ENCODE assay signal across 25 mouse cellular contexts in genomic region chr13:38359045-38359444, GRCm38 (mm10). TPM values are rescaled to one million over a fixed set of nuclear protein-coding genes. Genes with fewer than 3 reads are reported as not detected.
A peak's percentile ranks its signal among the peaks of the same experiment; 100 is the strongest.
DNase-seq lines count a peak whose midpoint lies in the region; ATAC-seq lines count a peak whose summit lies in the region.
"Had no signal": no experiment of that assay in that cellular context is flagged by ENCODE, and none has a peak within 500 bp of the region (broad histone marks: within the 10 kb centered on the region; RNA-seq: fewer than 3 reads in every experiment).

No protein-coding gene starts in this region.

- ATAC-seq in embryonic facial prominence, embryonic 12.5 days (ENCODE audit: insufficient number of reproducible peaks, insufficient read depth, low FRiP score, low TSS enrichment), result no peak
- ATAC-seq in lung, embryonic 15.5 days (ENCODE audit: borderline replicate concordance, extremely low read depth, low FRiP score, low TSS enrichment), result no peak
- no peak for ATAC-seq in embryonic facial prominence, embryonic 15.5 days (ENCODE audit: insufficient number of reproducible peaks, low FRiP score, low TSS enrichment, low read depth)
- ATAC-seq in intestine, embryonic 15.5 days, result no peak
- ATAC-seq: activated CD4-positive, CD25-positive, alpha-beta regulatory T cell, adult 4 months; forebrain, embryonic 13.5 days; forebrain, embryonic 16.5 days; hindbrain, postnatal 0 days; inflammation-experienced regulatory T-cells, adult 6 months had no signal

- no peak for DNase-seq in embryonic facial prominence, embryonic 10.5 days (ENCODE audit: low spot score)
- no peak for DNase-seq in lung, postnatal 14 days
- no peak for DNase-seq in cerebellum, postnatal 14 days
- DNase-seq: adrenal gland, adult 8-10 months; adrenal gland, postnatal 25 days; cerebellum, adult 11-12 months; cerebellum, adult 8-10 months; cerebellum, postnatal 25 days; gastrocnemius, adult 2 months; gastrocnemius, postnatal 14 days; heart, adult 18-20 months; heart, postnatal 14 days; heart, postnatal 4 days had no signal

- 49% methylated on average over 4 of the region's 4 CpGs for WGBS in embryonic facial prominence, embryonic 12.5 days
- WGBS in embryonic facial prominence, embryonic 10.5 days, result 83% methylated on average over 4 of the region's 4 CpGs
- WGBS in lung, embryonic 15.5 days, result 37% methylated on average over 4 of the region's 4 CpGs
- 33% methylated on average over 4 of the region's 4 CpGs for WGBS in embryonic facial prominence, embryonic 15.5 days
- WGBS in intestine, embryonic 15.5 days, result 52% methylated on average over 4 of the region's 4 CpGs

- no peaks in the 10 kb centered on the region for H3K27me3 ChIP-seq in embryonic facial prominence, embryonic 12.5 days
- H3K27me3 ChIP-seq in embryonic facial prominence, embryonic 10.5 days (replicated peaks; ENCODE audit: low read depth, poor library complexity, severe bottlenecking), result no peaks in the 10 kb centered on the region
- no peaks in the 10 kb centered on the region for H3K27me3 ChIP-seq in lung, embryonic 15.5 days
- no peaks in the 10 kb centered on the region for H3K27me3 ChIP-seq in embryonic facial prominence, embryonic 15.5 days
- no peaks in the 10 kb centered on the region for H3K27me3 ChIP-seq in intestine, embryonic 15.5 days (replicated peaks)
- H3K27me3 ChIP-seq: forebrain, embryonic 13.5 days; heart, embryonic 12.5 days had no signal

- H3K27ac ChIP-seq in embryonic facial prominence, embryonic 12.5 days, result 0 out of 2 replicates have a peak overlapping the region, but pooled peaks have one; percentile 3
- H3K27ac ChIP-seq in embryonic facial prominence, embryonic 10.5 days (replicated peaks), result no peak overlapping the region
- H3K27ac ChIP-seq in lung, embryonic 15.5 days, result no peak overlapping the region
- peak overlapping the region; percentile 28; the same call in 1 of the 2 replicates for H3K27ac ChIP-seq in embryonic facial prominence, embryonic 15.5 days (replicated peaks)
- H3K27ac ChIP-seq in intestine, embryonic 15.5 days, result no peak overlapping the region
- H3K27ac ChIP-seq: forebrain, embryonic 10.5 days; forebrain, embryonic 13.5 days; gastrocnemius, adult 2 months; hindbrain, embryonic 14.5 days; hindbrain, postnatal 0 days had no signal

- H3K4me3 ChIP-seq in embryonic facial prominence, embryonic 12.5 days, result no peak overlapping the region
- H3K4me3 ChIP-seq in embryonic facial prominence, embryonic 10.5 days, result no peak overlapping the region
- no peak overlapping the region for H3K4me3 ChIP-seq in lung, embryonic 15.5 days
- no peak overlapping the region for H3K4me3 ChIP-seq in embryonic facial prominence, embryonic 15.5 days (replicated peaks)
- no peak overlapping the region for H3K4me3 ChIP-seq in intestine, embryonic 15.5 days (replicated peaks)
- H3K4me3 ChIP-seq: forebrain, embryonic 10.5 days; forebrain, embryonic 13.5 days; gastrocnemius, adult 2 months; heart, embryonic 12.5 days had no signal

- H3K9ac ChIP-seq in embryonic facial prominence, embryonic 12.5 days, result no peak overlapping the region
- H3K9ac ChIP-seq in lung, embryonic 15.5 days, result no peak overlapping the region
- no peak overlapping the region for H3K9ac ChIP-seq in embryonic facial prominence, embryonic 15.5 days
- H3K9ac ChIP-seq in intestine, embryonic 15.5 days, result no peak overlapping the region
- H3K9ac ChIP-seq: forebrain, embryonic 13.5 days; heart, embryonic 12.5 days; hindbrain, embryonic 14.5 days had no signal

- no peak overlapping the region for H3K4me2 ChIP-seq in embryonic facial prominence, embryonic 12.5 days (replicated peaks)
- H3K4me2 ChIP-seq in lung, embryonic 15.5 days, result 0 out of 2 replicates have a peak overlapping the region, but pooled peaks have one; percentile 20
- H3K4me2 ChIP-seq in embryonic facial prominence, embryonic 15.5 days (replicated peaks), result no peak overlapping the region; the same call in 1 of the 2 replicates
- H3K4me2 ChIP-seq in intestine, embryonic 15.5 days (replicated peaks), result no peak overlapping the region
- H3K4me2 ChIP-seq: forebrain, embryonic 13.5 days; heart, embryonic 12.5 days; hindbrain, embryonic 14.5 days had no signal

- H3K36me3 ChIP-seq in embryonic facial prominence, embryonic 12.5 days, result no peaks in the 10 kb centered on the region
- no peaks in the 10 kb centered on the region for H3K36me3 ChIP-seq in embryonic facial prominence, embryonic 10.5 days (replicated peaks)
- H3K36me3 ChIP-seq in lung, embryonic 15.5 days, result no peaks in the 10 kb centered on the region
- H3K36me3 ChIP-seq in embryonic facial prominence, embryonic 15.5 days, result no peaks in the 10 kb centered on the region
- no peaks in the 10 kb centered on the region for H3K36me3 ChIP-seq in intestine, embryonic 15.5 days
- H3K36me3 ChIP-seq: forebrain, embryonic 10.5 days; heart, embryonic 12.5 days had no signal

- peaks cover 6% of the 10 kb centered on the region; the same call in 1 of the 2 replicates for H3K4me1 ChIP-seq in embryonic facial prominence, embryonic 12.5 days
- H3K4me1 ChIP-seq in embryonic facial prominence, embryonic 10.5 days, result 0 out of 2 replicates have a peak, but pooled peaks cover 7% of the 10 kb centered on the region
- H3K4me1 ChIP-seq in lung, embryonic 15.5 days, result no peaks in the 10 kb centered on the region
- peaks cover 17% of the 10 kb centered on the region; the same call in 1 of the 2 replicates for H3K4me1 ChIP-seq in embryonic facial prominence, embryonic 15.5 days
- H3K4me1 ChIP-seq in intestine, embryonic 15.5 days (replicated peaks), result no peaks in the 10 kb centered on the region
- H3K4me1 ChIP-seq: forebrain, embryonic 13.5 days had no signal

- H3K9me3 ChIP-seq in embryonic facial prominence, embryonic 12.5 days, result no peaks in the 10 kb centered on the region
- H3K9me3 ChIP-seq in embryonic facial prominence, embryonic 10.5 days, result no peaks in the 10 kb centered on the region
- H3K9me3 ChIP-seq in lung, embryonic 15.5 days, result no peaks in the 10 kb centered on the region
- no peaks in the 10 kb centered on the region for H3K9me3 ChIP-seq in embryonic facial prominence, embryonic 15.5 days (replicated peaks)
- H3K9me3 ChIP-seq in intestine, embryonic 15.5 days, result no peaks in the 10 kb centered on the region
- H3K9me3 ChIP-seq: forebrain, embryonic 10.5 days; forebrain, embryonic 13.5 days; heart, embryonic 12.5 days had no signal

RNA-seq across cellular contexts. Expression of gene Bmp6, which starts 14.1 kb away (rescaled TPM):
- 3.4 and 3.9 TPM in 2 replicates for polyA plus RNA-seq in embryonic facial prominence, embryonic 12.5 days (2016; fragmentation: Nextera tagmentation; extraction: Ambion mirVana)
- polyA plus RNA-seq in embryonic facial prominence, embryonic 10.5 days (2016; fragmentation: Nextera tagmentation; extraction: Ambion mirVana), result 0.67 and 0.75 TPM in 2 replicates
- polyA plus RNA-seq in lung, embryonic 15.5 days (2015; fragmentation: Nextera tagmentation; extraction: Ambion mirVana), result 1.1 and 1.2 TPM in 2 replicates
- polyA plus RNA-seq in embryonic facial prominence, embryonic 15.5 days (2015; fragmentation: Nextera tagmentation; extraction: Ambion mirVana), result 5.1 and 5.2 TPM in 2 replicates
- 1.5 and 1.6 TPM in 2 replicates for polyA plus RNA-seq in intestine, embryonic 15.5 days (2015; fragmentation: Nextera tagmentation; extraction: Ambion mirVana)
- polyA plus RNA-seq: activated CD4-positive, CD25-positive, alpha-beta regulatory T cell, adult 4 months; inflammation-experienced regulatory T-cells, adult 6 months had no signal

Comparison
In these comparisons a context has a peak if more than half of its experiments do, and no peak if none do; other contexts are left out.
1. H3K27ac ChIP-seq: peak in embryonic facial prominence, embryonic 12.5 days (single experiment) and embryonic facial prominence, embryonic 15.5 days (single experiment); none in embryonic facial prominence, embryonic 10.5 days (single experiment), lung, embryonic 15.5 days (single experiment) and intestine, embryonic 15.5 days (single experiment).